Mouse (Mus musculus): ENCODE data around the gene Plcxd1.
A peak's percentile ranks its signal among the peaks of the same experiment; 100 is the strongest.
"Not testable (repeated sequence)": the region's sequence is repeated elsewhere in the genome, so short reads cannot be mapped to it uniquely, and the experiment has no call there.

Gene Plcxd1

GRCm38 (mm10) chr5:110106901-110107564, 7.3 kb downstream of the Plcxd1 start:
- no peak for DNase-seq (ENCODE audit: low spot score)

GRCm38 (mm10) chr5:110107581-110108304, 8.0 kb downstream of the Plcxd1 start, which contains the start of gene Gtpbp6:
Gene Gtpbp6, minus strand, starts transcription at chr5:110108197.
- peak; percentile 96 for DNase-seq (ENCODE audit: low spot score)

- no peak for DNase-seq (ENCODE audit: low spot score)
These were observed 8.5 kb downstream of the Plcxd1 start for GRCm38 (mm10) chr5:110108305-110108628.

GRCm38 (mm10) chr5:110109991-110110441, 10.2 kb downstream of the Plcxd1 start, which contains the start of gene Zfp605:
Gene Zfp605, plus strand, starts transcription at chr5:110110092.
- DNase-seq (ENCODE audit: low spot score), result peak; percentile 90

- DNase-seq (ENCODE audit: low spot score), result not testable (repeated sequence)
These were observed 22.6 kb downstream of the Plcxd1 start for GRCm38 (mm10) chr5:110122380-110122779.

DNA sequence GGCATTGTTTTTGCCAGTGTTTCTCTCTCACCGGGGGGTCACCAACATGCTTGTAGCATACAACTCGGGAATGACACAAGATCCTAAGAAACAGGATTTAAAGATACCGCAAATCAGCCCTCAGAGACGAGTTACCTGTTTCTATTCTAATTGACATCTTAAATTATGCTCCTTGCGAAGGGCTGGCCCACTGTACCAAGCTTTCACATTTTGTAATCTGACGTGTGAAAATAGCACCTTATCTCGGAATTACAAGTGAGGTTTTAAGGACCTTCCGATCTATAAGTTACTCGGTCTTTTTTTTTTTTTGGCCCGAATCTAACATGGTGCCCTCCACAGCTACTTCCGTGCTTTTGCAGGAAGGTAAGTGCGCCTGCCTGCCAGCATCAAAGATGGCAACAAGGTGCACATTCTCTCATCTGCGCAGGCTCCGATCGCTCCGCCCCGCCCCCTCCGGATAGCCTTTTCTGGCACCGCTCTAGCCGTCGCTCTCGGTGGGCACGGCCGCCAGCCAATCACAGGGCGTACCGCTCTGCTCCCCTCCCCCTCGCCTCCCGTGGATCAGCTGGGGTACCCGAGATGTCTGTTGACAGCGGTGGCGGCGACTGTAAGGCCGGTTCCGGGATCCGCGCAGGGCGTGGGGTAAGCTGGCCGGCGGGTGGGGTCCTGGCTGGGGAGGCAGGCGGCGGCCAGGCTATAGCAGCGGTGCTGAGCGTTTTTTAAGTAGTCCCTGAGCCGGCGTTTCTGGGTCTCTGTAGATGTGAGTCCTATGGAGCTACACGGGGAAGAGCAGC, 35.7 kb downstream of the Plcxd1 start, which contains the start of gene Chfr:
Chfr (plus strand) TSS at position 550 of the 794 bp plus-strand sequence.
- DNase-seq (ENCODE audit: low spot score), result peak; percentile 98

DNA sequence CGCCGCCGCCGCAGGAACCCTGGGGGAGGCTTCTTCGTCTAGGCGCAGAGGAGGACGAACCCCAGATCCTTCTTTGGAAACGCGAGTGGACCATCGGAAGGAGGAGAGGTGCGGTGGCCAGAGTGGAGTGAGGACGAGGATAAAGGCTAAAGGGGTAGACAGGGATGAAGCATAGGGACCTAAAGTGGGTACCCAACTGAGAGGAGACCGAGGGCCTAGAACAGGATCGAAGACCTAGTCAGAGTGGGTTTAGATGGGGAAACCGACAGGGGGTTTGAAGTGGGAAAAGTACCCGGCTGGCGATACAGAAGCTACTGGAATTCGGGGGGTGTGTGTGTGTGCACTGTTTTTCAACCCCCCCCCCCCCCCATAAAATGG, 36.3 kb downstream of the Plcxd1 start:
- DNase-seq (ENCODE audit: low spot score), result no peak

GRCm38 (mm10) chr5:110137816-110138215, 38.0 kb downstream of the Plcxd1 start:
- no peak for DNase-seq (ENCODE audit: low spot score)

DNA sequence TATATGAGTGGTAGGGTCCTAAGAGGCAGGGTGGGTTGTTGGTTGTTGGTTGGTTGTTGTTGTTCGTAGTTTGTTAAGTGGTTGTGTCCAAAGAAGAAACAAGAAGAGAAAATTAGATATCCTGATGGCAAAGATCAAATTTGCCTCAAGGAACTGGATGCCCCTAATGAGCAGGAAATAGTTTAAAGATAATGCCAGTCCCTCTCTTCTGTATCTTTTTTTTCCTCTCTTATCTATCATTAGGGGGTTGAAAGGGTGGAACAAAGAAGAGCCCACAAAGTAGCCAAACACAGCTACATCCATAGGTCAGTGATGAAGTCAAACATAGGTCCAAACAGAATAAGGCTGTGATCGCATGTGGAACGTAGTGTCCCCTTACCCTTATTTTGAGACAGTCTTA, 39.6 kb downstream of the Plcxd1 start:
- DNase-seq (ENCODE audit: low spot score), result no peak

GRCm38 (mm10) chr5:110140424-110140823, 40.7 kb downstream of the Plcxd1 start:
- no peak for DNase-seq (ENCODE audit: low spot score)

GRCm38 (mm10) chr5:110142309-110142708, 42.5 kb downstream of the Plcxd1 start:
- DNase-seq (ENCODE audit: low spot score), result no peak

- DNase-seq (ENCODE audit: low spot score), result peak; percentile 23
These were observed 43.2 kb downstream of the Plcxd1 start for GRCm38 (mm10) chr5:110143007-110143406.
